Mouse (Mus musculus): ENCODE measurements around the gene Olfr1494. TPM values are rescaled to one million over a fixed set of nuclear protein-coding genes. Genes with fewer than 3 reads are reported as not detected.

Gene Olfr1494
- not detected in 2 replicates for polyA plus RNA-seq (2012; rRNA removed)

DNA sequence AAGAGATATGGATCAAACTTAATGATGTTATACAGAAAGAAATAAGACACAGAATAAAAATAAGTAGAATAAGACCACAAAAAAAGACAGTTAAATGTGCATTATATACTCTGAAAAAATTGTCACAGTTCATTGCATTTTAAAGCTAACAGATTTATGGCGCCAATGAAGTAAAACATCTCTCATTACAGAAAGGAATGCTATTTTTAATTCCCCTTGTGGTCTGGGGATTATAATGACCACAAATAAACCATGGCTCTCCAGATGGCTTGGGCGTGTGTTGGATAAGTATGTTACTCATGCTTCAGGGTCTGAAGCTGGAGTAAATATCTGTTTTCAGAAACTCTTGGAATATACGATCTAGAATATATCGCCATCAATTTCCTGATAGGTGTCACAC lies at the start of gene Olfr1494:
Gene Olfr1494 (plus strand): TSS at position 301 of the 400 bp plus-strand sequence.

DNA sequence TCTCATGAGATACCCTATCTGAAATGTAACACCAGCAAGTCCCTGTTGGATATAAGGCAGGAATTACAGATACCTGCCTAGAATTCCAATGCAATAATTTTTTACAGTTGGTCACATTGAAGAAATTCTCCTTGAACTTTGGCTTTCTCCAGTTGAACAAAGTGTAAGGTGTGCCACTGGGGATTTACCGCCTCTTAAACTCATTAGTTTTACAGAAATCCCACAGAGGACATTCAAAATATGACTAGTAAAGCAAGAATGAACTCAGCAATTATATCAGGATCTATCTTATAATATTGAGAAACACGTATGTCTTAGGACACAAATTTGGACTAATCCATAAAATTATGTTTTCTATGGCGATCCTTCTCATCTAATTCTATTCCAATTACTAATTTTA lies 42.6 kb upstream of the Olfr1494 start, which contains the start of gene Olfr1491:
Gene Olfr1491 (plus strand): TSS at position 301 of the 400 bp plus-strand sequence.

DNA sequence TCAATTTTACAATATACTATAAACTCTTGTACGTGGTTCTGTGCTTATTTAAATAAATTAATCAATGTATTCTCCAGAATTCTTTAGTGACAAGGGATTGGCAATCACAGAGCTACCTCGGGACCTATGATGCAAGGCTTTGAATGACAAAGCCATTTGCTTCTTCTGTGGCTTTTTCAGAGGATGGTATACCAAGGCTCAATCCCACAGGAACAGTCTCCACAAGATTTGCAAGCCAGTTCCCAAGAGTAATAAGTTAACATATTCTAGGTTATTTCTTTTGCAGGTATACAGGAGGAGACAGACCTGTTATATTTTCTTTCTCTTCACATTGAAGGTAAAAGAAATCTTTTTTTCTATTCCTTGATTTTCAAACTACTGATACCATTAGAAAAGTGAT lies 16.6 kb upstream of the Olfr1494 start, which contains the start of gene Olfr1493-ps1:
Gene Olfr1493-ps1 (plus strand): TSS at position 301 of the 400 bp plus-strand sequence.

GRCm38 (mm10) chr19:13764306-13764705 lies 24.8 kb downstream of the Olfr1494 start, which contains the start of gene Olfr1495:
Gene Olfr1495, plus strand, starts transcription at chr19:13764606.

GRCm38 (mm10) chr19:13777578-13777977 lies 38.0 kb downstream of the Olfr1494 start, which contains the start of gene Olfr1496:
Gene Olfr1496, plus strand, starts transcription at chr19:13777878.

GRCm38 (mm10) chr19:13798102-13798501 lies 58.6 kb downstream of the Olfr1494 start, which contains the start of gene Olfr1497:
Gene Olfr1497, minus strand, starts transcription at chr19:13798202.

Other genes with a start within 250 kb of the Olfr1494 start
- gene Olfr1477, start 239.2 kb upstream of the Olfr1494 start, polyA plus RNA-seq (2012; rRNA removed): not detected in 2 replicates
- gene Olfr1480, start 211.8 kb upstream of the Olfr1494 start, polyA plus RNA-seq (2012; rRNA removed): not detected in 2 replicates
- gene Olfr1484, start 156.2 kb upstream of the Olfr1494 start, polyA plus RNA-seq (2012; rRNA removed): not detected in 2 replicates
- not detected in 2 replicates for gene Olfr1487, start 122.4 kb upstream of the Olfr1494 start, polyA plus RNA-seq (2012; rRNA removed)
- gene Olfr1489, start 108.1 kb upstream of the Olfr1494 start, polyA plus RNA-seq (2012; rRNA removed): not detected in 2 replicates
- not detected in 2 replicates for gene Olfr1490, start 88.6 kb upstream of the Olfr1494 start, polyA plus RNA-seq (2012; rRNA removed)
- not detected in 2 replicates for gene Olfr1491, start 42.5 kb upstream of the Olfr1494 start, polyA plus RNA-seq (2012; rRNA removed)
- not detected in 2 replicates for gene Olfr1493-ps1, start 16.4 kb upstream of the Olfr1494 start, polyA plus RNA-seq (2012; rRNA removed)
- not detected in 2 replicates for gene Olfr1495, start 24.9 kb downstream of the Olfr1494 start, polyA plus RNA-seq (2012; rRNA removed)
- gene Olfr1496, start 38.1 kb downstream of the Olfr1494 start, polyA plus RNA-seq (2012; rRNA removed): not detected in 2 replicates
- not detected in 2 replicates for gene Olfr1497, start 58.5 kb downstream of the Olfr1494 start, polyA plus RNA-seq (2012; rRNA removed)
- gene Olfr1499, start 79.7 kb downstream of the Olfr1494 start, polyA plus RNA-seq (2012; rRNA removed): not detected in 2 replicates
- not detected in 2 replicates for gene Olfr1500, start 90.8 kb downstream of the Olfr1494 start, polyA plus RNA-seq (2012; rRNA removed)
- not detected in 2 replicates for gene Olfr1501, start 111.0 kb downstream of the Olfr1494 start, polyA plus RNA-seq (2012; rRNA removed)
- gene Olfr1502, start 122.1 kb downstream of the Olfr1494 start, polyA plus RNA-seq (2012; rRNA removed): not detected in 2 replicates
- not detected in 2 replicates for gene Olfr1504, start 158.2 kb downstream of the Olfr1494 start, polyA plus RNA-seq (2012; rRNA removed)
- not detected in 2 replicates for gene Olfr1505, start 173.8 kb downstream of the Olfr1494 start, polyA plus RNA-seq (2012; rRNA removed)